Mouse (Mus musculus): ENCODE data around the gene Zfp839. TPM values are rescaled to one million over a fixed set of nuclear protein-coding genes. Genes with fewer than 3 reads are reported as not detected.
A peak's percentile ranks its signal among the peaks of the same experiment; 100 is the strongest.

The Zfp839 gene
- polyA plus RNA-seq, 1 experiment = 10.9 TPM

DNA sequence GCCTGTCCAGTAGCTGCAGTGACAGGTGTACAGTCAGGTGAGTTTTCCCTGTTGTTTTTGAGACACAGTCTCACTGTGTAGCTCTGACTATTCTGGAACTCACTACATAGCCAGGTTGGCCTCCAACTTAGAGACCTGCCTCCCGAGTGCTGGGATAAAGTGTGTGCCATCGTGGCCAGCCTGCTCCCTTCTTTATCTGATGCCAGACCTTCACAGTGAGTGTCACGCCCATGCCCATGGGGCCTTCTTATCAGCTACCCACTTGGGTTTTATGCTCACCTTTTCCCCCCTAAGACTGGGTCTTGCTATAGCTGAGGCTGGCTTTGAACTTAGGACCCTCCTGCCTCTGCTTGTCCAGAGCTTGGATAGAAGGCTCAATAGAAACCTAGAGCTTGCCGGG is 20.1 kb downstream of the Zfp839 start:
- Histone ChIP-seq H3K4me1 (ENCODE audit: control insufficient read depth, insufficient read depth, low read length) (peaks cover 2% of the 10 kb centered on the region; the same call in 1 of the 2 replicates), H3K27ac (ENCODE audit: insufficient read depth, low read depth, low read length) (no peak overlapping the region), H3K4me3 (ENCODE audit: insufficient read depth, low read length) (no peak overlapping the region)
- no peak for TF ChIP-seq POLR2A (IDR thresholded peaks at IDR 0.05; ENCODE audit: borderline replicate concordance, low read depth, low read length)
- no peak for TF ChIP-seq CTCF (IDR thresholded peaks at IDR 0.05; ENCODE audit: low read depth, low read length)

DNA sequence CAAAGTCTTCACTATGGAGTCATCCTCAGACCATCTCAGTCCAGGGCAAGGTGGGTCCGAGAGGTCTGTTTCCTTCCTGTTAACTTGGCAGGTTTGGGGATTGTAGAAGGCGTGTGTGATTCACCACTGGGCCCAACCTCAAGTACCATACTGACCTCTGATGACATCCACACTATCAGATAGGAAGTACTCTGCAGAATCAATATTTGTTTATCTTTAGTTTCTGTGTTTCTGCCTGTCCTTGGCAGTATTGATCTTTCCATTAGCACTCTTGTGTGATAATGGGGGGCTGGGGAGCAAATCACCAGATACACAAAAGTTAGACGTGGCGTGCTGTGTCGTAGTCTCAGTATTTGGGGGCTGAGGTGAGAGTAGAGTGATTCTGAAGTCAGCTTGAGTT is 21.2 kb downstream of the Zfp839 start:
- TF ChIP-seq CTCF (IDR thresholded peaks at IDR 0.05; ENCODE audit: low read depth, low read length) (no peak), POLR2A (IDR thresholded peaks at IDR 0.05; ENCODE audit: borderline replicate concordance, low read depth, low read length) (no peak)
- Histone ChIP-seq H3K4me1 (ENCODE audit: control insufficient read depth, insufficient read depth, low read length) (peaks cover 2% of the 10 kb centered on the region; the same call in 1 of the 2 replicates), H3K27ac (ENCODE audit: insufficient read depth, low read depth, low read length) (no peak overlapping the region), H3K4me3 (ENCODE audit: insufficient read depth, low read length) (no peak overlapping the region)

DNA sequence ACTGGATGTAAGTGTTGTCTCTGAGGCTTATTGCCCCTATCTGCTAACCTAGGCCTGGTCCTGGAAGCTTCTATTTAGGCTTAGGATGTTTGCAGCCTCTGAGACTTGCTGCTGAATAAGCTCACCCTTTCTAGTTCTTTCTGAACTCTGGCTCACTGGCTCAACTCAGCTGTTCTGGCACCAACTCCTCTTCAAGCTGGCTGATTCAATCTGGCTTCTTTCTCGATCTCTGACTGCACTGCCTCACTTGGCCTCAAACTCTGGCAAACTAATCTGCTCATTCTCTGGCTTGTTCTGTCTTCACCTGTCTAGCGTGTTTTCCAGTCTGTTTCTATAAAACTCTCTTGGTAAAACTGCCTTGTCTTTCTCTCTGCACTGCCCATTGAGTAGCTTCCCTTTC is 25.3 kb downstream of the Zfp839 start:
- Histone ChIP-seq H3K4me1 (ENCODE audit: control insufficient read depth, insufficient read depth, low read length) (peaks cover 12% of the 10 kb centered on the region), H3K27ac (ENCODE audit: insufficient read depth, low read depth, low read length) (no peak overlapping the region), H3K4me3 (ENCODE audit: insufficient read depth, low read length) (no peak overlapping the region)
- no peak for TF ChIP-seq CTCF (IDR thresholded peaks at IDR 0.05; ENCODE audit: low read depth, low read length)
- no peak for TF ChIP-seq POLR2A (IDR thresholded peaks at IDR 0.05; ENCODE audit: borderline replicate concordance, low read depth, low read length)

DNA sequence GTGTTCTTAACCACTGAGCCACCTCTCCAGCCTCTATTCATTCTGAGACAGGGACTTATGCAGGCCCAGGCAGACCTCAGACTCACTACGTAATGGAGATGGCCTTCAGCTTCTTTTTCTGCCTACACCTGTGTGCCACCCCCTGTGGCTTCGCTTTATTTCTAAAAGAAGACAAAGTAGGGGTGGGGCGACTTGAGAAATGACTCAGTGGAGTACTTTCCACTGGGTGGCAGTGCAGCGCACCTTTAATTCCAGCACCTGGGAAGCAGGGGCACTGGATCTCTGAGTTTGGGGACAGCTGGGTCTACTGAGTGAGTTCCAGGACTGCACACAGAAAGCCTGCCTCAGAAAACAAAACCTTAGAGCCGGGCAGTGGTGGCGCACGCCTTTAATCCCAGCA is 32.2 kb downstream of the Zfp839 start:
- H3K4me1 ChIP-seq (ENCODE audit: control insufficient read depth, insufficient read depth, low read length) = peaks cover 16% of the 10 kb centered on the region
- no peak overlapping the region for H3K27ac ChIP-seq (ENCODE audit: insufficient read depth, low read depth, low read length)
- no peak overlapping the region for H3K4me3 ChIP-seq (ENCODE audit: insufficient read depth, low read length)
- TF ChIP-seq POLR2A (IDR thresholded peaks at IDR 0.05; ENCODE audit: borderline replicate concordance, low read depth, low read length) = no peak
- TF ChIP-seq CTCF (IDR thresholded peaks at IDR 0.05; ENCODE audit: low read depth, low read length) = no peak

DNA sequence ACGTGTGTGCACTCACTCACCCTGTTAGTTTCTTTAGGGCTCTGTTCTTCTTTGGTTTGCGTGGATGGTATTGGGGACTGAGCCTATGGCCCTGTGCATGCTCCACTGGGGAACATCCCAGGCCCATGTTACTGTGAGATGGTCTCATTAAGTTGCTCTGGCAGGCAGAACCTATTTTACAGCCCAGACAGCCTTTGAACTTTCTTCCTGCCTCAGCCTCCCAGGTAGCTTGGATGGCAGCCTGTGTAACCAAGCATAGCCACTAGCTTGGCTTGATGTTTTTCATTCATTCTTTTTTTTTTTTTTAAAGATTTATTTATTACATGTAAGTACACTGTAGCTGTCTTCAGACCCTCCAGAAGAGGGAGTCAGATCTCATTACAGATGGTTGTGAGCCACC is 35.2 kb downstream of the Zfp839 start:
- no peak for TF ChIP-seq CTCF (IDR thresholded peaks at IDR 0.05; ENCODE audit: low read depth, low read length)
- TF ChIP-seq POLR2A (IDR thresholded peaks at IDR 0.05; ENCODE audit: borderline replicate concordance, low read depth, low read length) = no peak
- no peak overlapping the region for H3K4me3 ChIP-seq (ENCODE audit: insufficient read depth, low read length)
- H3K27ac ChIP-seq (ENCODE audit: insufficient read depth, low read depth, low read length) = no peak overlapping the region
- peaks cover 13% of the 10 kb centered on the region for H3K4me1 ChIP-seq (ENCODE audit: control insufficient read depth, insufficient read depth, low read length)

DNA sequence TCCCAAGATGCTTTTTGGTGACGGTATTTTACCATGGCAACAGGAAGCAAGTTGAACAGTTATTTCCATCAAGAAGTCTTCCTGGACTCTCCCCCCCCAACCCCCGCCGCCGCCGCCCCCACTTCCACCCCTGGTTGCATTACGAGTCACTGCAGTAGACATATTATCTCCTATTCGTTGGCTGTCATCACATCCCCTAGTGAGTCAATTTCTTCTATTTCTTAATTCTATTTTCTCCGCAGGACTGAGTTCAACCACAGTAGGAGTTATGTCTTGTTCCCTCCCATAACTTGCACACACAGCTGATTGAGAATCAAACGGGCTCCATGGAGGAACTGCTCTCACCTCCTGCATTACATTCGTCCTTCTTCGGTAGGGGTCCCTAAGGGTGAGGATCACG is 38.1 kb downstream of the Zfp839 start:
- Histone ChIP-seq H3K4me3 (ENCODE audit: insufficient read depth, low read length) (peak overlapping the region; percentile 85), H3K27ac (ENCODE audit: insufficient read depth, low read depth, low read length) (0 out of 2 replicates have a peak overlapping the region, but pooled peaks have one; percentile 1), H3K4me1 (ENCODE audit: control insufficient read depth, insufficient read depth, low read length) (peaks cover 14% of the 10 kb centered on the region)
- no peak for TF ChIP-seq POLR2A (IDR thresholded peaks at IDR 0.05; ENCODE audit: borderline replicate concordance, low read depth, low read length)
- TF ChIP-seq CTCF (IDR thresholded peaks at IDR 0.05; ENCODE audit: low read depth, low read length) = no peak

DNA sequence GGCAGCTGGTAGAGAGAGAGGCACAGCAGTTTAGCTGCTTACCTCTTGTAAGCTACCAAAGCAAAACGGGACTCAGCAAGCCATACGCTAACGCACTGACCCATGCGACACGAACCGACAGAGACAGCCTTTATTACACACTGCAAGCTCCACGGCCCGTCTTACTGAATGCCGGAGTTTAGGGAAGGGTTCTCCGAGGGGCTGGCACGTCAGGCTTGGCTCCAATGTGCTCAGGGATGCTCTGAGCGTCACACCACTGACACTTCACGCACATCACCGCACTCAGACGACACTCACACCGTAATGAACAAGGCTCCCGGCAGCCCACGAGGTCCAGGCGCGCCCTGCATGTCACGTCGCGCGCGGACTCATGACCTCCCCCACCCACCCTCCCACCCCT is 38.6 kb downstream of the Zfp839 start:
- 0 out of 2 replicates have a peak overlapping the region, but pooled peaks have one; percentile 1 for H3K27ac ChIP-seq (ENCODE audit: insufficient read depth, low read depth, low read length)
- peaks cover 14% of the 10 kb centered on the region for H3K4me1 ChIP-seq (ENCODE audit: control insufficient read depth, insufficient read depth, low read length)
- H3K4me3 ChIP-seq (ENCODE audit: insufficient read depth, low read length) = peak overlapping the region; percentile 85
- TF ChIP-seq POLR2A (IDR thresholded peaks at IDR 0.05; ENCODE audit: borderline replicate concordance, low read depth, low read length) = no peak
- no peak for TF ChIP-seq CTCF (IDR thresholded peaks at IDR 0.05; ENCODE audit: low read depth, low read length)

DNA sequence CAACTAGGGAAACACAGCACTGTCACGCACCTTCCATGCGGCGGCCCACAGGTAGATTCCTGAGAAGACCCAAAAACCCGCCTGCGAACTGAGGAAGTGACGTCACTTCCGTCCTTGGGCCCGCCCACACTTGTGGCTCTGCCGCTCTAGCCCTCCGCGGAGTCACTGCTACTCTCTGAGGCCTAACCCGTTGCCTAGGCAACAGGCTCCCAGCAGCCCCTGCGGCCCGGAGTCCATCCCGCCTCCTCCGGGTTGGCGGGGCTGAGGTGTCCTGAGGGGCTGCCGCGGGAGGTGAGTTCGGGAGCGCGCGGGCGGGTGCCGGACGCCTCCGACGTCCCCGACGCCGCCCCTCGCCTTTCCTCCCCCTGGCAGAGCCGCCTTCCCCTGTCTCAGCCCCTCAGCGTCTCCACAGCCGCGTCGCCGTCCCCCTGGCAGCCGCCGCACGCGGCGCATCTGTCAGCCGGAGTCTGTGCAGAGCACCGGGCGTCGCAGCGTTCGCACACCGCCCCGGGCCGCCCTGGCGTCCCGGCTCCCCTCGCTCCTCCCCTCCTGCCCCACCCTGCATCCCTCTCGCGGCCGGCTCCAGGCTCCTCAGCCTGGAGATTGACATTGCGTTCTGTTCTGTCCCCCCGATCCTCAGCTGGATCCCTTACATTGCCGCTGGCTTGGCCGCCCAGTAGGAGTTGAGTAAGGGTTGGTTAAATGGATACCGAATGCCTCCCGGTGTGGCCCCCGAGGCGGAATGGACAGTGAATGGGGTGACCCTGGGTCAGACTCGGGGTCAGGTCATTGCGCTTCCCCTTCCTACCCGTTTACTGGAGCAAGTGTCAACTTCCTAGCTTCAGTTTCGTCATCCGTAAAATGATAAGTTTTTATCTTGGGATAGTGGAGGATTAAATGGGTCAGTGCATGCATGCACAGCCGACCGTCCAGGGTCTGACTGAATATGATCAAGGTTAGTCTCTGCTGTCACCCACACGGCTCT is 39.3 kb downstream of the Zfp839 start, which contains the start of the genes Cinp and Tecpr2:
TSS of gene Cinp (minus strand) at position 110 of the 985 bp plus-strand sequence.
TSS of gene Tecpr2 (plus strand) at position 229 of the 985 bp plus-strand sequence.
- Histone ChIP-seq H3K4me3 (ENCODE audit: insufficient read depth, low read length) (peak within 1 kb of the TSS; percentile 85), H3K4me1 (ENCODE audit: control insufficient read depth, insufficient read depth, low read length) (peaks cover 14% of the 10 kb centered on the region), H3K27ac (ENCODE audit: insufficient read depth, low read depth, low read length) (peak within 1 kb of the TSS; percentile 67)
- TF ChIP-seq CTCF (IDR thresholded peaks at IDR 0.05; ENCODE audit: low read depth, low read length) (no peak), POLR2A (IDR thresholded peaks at IDR 0.05; ENCODE audit: borderline replicate concordance, low read depth, low read length) (no peak)

DNA sequence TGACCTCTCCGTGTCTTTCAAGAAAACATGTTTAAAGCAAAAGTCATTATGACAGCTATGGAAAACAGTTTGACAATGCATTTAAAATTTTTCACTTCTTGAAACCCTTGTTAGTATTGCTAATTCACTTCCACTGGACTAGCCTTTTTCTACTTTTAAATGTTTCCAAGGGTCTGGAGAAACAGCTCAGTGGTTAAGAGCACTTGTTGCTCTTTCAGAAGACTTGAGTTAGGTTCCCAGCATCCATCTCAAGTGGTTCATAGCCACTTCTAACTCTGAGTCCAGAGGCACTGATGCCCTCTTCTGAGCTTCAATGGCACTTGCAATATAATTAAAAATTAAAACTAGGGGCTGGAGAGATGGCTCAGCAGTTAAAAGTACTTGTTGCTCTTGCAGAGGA is 41.8 kb downstream of the Zfp839 start:
- peaks cover 9% of the 10 kb centered on the region for H3K4me1 ChIP-seq (ENCODE audit: control insufficient read depth, insufficient read depth, low read length)
- TF ChIP-seq POLR2A (IDR thresholded peaks at IDR 0.05; ENCODE audit: borderline replicate concordance, low read depth, low read length) = no peak
- H3K4me3 ChIP-seq (ENCODE audit: insufficient read depth, low read length) = no peak overlapping the region
- H3K27ac ChIP-seq (ENCODE audit: insufficient read depth, low read depth, low read length) = no peak overlapping the region

DNA sequence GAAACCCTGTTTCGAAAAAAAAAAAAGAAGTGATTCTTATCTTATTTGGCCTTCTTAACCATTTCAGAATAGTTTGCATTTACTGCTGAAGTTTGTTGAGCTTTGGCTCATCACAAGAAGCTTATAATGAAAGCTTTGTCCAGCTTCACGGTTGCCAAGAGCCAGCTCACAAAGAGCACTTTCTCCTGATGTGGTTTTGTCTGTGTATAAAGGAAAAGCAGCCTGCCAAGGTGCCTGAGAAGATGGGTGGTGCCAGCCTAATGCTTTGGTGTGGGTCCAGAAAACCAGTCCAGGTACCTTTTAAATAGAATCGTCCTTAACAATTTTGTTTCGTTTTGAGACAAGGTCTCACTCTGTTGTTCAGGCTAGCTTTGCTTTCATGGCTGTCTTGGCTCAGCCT is 52.1 kb downstream of the Zfp839 start:
- TF ChIP-seq CTCF (IDR thresholded peaks at IDR 0.05; ENCODE audit: low read depth, low read length) (no peak), POLR2A (IDR thresholded peaks at IDR 0.05; ENCODE audit: borderline replicate concordance, low read depth, low read length) (no peak)
- H3K4me3 ChIP-seq (ENCODE audit: insufficient read depth, low read length) = no peak overlapping the region
- peaks cover 5% of the 10 kb centered on the region for H3K4me1 ChIP-seq (ENCODE audit: control insufficient read depth, insufficient read depth, low read length)
- H3K27ac ChIP-seq (ENCODE audit: insufficient read depth, low read depth, low read length) = no peak overlapping the region
